Mouse (Mus musculus) CD4-positive, CD25-positive, alpha-beta regulatory T cell, adult 9 weeks (primary cell): ENCODE results near the gene Medag. TPM values are rescaled to one million over a fixed set of nuclear protein-coding genes. Genes with fewer than 3 reads are reported as not detected.

Experiments used
- polyA plus RNA-seq: library from polyadenylated mRNA; unstranded; fragments of 100-300 nt; shearing (Covaris generic); gene quantifications from one replicate; pipeline ENCODE4 v1.2.1, GENCODE M21; 2017

Gene Medag
- 2.3 TPM for polyA plus RNA-seq

DNA sequence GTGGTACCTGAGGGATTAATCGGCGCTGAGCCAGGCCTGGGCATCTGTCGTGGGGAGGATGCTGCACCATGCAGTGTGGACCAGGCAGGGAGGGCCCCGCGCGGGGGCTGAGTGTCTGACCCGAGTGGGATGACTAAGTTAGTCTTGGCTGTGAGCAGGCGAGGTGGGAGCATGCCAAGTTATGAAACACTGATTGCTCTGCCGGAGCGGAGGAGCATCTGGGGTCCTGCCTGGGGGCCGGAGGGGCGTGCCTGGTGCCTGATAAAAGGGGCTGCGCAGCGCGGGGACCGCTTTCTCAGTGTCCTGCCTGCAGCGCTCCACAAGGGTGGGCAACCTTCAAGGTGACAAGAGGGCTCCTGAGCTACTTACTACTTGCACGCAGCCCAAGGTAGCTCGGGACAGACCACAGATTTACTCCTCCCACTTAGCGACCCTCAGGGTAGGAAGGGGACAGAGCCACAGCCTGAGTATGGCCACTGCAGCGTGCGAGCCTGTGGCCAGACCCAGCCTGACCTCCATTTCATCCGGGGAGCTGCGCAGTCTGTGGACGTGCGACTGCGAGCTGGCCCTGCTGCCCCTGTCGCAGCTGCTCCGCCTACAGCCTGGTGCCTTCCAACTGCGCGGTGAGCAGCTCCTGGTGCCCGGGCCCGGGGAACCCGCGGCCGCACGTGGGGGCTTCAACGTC, at the start of gene Medag:
TSS of gene Medag (plus strand) at position 241 of the 685 bp plus-strand sequence.

DNA sequence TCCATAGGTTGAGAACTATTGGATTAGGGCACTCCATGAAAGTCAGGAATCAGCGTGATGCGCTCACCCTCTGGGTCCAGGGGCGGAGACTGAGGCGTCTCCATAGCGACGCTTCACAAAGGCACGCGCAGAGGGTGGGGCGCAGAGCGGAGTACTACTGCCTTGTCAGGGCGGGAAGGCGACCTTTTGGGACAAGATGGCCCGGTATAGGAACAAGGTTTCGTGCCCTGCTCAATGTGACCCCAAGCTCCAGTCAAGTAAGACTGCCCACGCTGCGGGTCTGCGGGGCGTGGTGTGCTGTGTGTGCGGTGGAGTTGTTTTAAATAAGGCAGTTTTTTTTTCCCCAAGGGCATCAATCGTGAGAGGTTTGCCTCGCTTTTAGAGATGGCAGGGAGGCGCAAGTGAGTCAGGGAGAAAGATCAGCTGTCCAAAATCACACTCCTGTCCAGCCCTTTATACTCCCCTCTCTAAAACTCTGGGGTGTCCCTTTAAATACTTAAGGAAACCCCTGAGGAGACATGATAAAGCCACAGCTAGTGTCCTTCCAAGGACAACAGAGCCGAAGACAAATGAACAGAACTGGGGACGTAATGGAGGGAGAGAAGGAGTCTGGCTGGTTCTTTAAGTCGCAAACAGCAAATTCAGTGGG, 28.1 kb downstream of the Medag start, which contains the start of gene Tex26:
TSS of gene Tex26 (plus strand) at position 130 of the 649 bp plus-strand sequence.

Other genes starting within 250 kb of the Medag start
- gene Uspl1, start 227.4 kb upstream of the Medag start, polyA plus RNA-seq: 62.8 TPM
- gene Hmgb1, start 227.3 kb upstream of the Medag start, polyA plus RNA-seq: 230 TPM
- gene Alox5ap, start 147.0 kb upstream of the Medag start, polyA plus RNA-seq: 1.4 TPM
- gene Tex26, start 27.9 kb downstream of the Medag start, polyA plus RNA-seq: 0.46 TPM
- not detected for gene Wdr95, start 116.9 kb downstream of the Medag start, polyA plus RNA-seq
- gene Hsph1, start 224.6 kb downstream of the Medag start, polyA plus RNA-seq: 59.8 TPM